Mouse (Mus musculus): Measurements from ENCODE around the gene Gm21976.

The Gm21976 gene

GRCm38 (mm10) chr13:98297883-98298482 lies 18.3 kb downstream of the Gm21976 start:
- no peak for DNase-seq (ENCODE audit: low read depth in 1 of 2, low spot score in 2 of 2)

DNA sequence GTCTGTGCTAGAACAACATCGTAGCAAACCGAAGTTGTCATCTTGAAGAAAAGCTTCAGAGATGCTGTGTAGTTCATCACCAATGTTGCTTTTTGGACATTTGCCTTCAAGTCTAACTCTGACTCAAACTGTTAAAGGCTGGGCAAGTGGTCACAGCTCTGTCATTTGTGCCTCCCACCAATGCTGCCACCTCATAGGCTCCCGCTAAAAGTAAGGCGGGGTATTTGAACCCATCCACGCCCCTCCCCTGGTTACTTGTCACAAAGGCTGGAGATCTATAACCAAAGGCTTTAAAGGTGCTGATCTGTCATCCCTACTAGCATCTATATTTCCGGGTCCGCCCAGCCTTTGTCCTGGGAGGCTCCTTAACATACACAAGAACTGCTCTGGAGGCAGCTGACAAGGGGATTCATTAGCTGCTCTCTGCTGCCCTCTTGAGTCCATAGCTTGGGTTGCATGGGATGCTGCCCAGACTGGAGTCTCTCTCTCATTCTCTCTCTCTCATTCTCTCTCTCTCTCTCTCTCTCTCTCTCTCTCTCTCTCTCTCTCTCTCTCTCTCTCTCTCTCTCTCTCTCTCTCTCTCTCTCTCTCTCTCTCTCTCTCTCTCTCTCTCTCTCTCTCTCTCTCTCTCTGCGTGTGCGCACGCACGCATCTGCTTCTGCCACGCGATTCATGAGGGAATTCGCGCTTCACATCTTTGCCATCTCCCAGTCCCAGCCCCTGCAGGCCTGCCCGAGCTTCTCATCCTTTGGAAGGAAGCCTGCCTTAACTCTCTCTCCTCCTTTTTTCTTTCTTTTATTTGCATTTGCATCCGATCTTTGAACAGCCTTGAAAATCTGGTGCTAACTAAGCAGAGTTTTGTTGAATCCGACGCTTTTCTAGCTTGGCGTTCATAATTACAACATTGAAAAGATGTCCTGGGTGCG lies 19.4 kb downstream of the Gm21976 start:
- peak; percentile 7 to 52 for DNase-seq (ENCODE audit: low read depth in 1 of 2, low spot score in 2 of 2)

DNA sequence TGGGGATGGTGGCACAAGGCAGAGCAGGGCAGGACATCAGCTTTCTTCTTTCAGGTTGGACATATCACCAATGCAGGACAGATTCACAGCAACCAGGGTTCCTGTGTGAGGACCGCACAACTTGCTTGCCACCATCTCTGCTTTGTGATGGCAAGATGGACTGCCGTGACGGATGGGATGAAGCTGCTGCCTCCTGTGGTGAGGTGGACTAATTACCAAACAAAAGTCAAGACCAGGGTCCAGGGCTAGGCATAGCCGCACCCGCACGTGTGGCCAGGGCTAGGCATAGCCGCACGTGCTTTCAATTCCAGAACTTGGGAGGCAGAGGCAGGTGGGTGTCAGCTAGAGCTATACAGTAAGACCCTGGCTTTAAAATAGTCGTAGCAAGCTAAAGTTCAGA lies 25.6 kb downstream of the Gm21976 start:
- no peak for DNase-seq (ENCODE audit: low read depth in 1 of 2, low spot score in 2 of 2)

- DNase-seq (ENCODE audit: low read depth in 1 of 2, low spot score in 2 of 2), result no peak
Observed at GRCm38 (mm10) chr13:98306393-98306792, 26.7 kb downstream of the Gm21976 start.

DNA sequence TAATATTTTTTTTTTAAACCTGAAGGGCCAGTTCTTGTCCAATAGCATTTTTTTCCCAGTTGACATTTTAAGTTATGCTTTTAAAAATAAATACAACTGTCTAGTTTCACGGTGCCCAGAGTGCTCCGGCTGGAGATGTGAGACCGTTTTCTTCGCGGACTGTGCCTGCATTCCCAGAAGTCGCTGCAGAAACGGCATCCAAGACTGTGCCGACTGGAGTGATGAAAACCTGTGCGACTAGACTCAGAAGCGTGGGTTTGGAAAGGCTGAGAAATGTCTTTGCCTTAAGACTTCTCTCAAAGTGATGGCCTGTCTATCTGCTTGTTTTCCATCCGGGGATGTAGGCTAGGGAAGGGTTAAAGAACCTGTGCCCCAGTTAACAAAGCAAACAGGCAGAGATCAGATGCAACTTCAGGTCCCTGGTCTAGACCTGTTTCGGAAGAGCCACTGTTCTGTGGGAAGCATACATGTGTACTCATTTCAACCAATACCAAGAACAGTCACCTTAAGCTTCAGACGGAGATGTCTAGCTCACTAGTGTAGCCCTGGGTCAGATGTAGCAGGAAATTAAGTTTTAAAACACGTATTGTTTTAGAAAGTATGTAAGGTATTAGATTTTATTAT lies 27.3 kb downstream of the Gm21976 start:
- no peak for DNase-seq (ENCODE audit: low read depth in 1 of 2, low spot score in 2 of 2)

GRCm38 (mm10) chr13:98308004-98308403 lies 28.3 kb downstream of the Gm21976 start:
- no peak for DNase-seq (ENCODE audit: low read depth in 1 of 2, low spot score in 2 of 2)

GRCm38 (mm10) chr13:98308724-98309123 lies 29.0 kb downstream of the Gm21976 start:
- DNase-seq (ENCODE audit: low read depth in 1 of 2, low spot score in 2 of 2), result no peak

DNA sequence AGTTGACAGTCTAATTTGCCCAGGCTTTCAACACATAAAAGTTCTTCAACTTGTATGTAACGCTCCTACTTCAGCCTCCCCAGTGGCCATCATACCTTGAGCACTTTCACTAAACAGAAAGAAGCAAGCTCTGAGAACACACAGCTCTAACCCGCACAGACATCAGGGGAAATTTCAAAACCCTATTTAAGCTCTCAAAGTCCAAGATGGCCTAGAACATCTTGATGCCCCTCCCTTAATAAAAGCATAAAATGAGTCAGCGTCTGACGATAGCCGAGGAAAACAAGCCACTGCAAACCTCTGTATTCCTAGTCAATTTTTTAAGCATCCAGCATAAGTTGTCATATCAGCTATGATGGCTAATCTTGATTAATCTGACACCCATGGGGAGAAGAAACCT lies 31.9 kb downstream of the Gm21976 start:
- DNase-seq (ENCODE audit: low read depth in 1 of 2, low spot score in 2 of 2), result no peak

- DNase-seq (ENCODE audit: low read depth in 1 of 2, low spot score in 2 of 2), result no peak
Observed at GRCm38 (mm10) chr13:98313631-98314030, 33.9 kb downstream of the Gm21976 start.

DNA sequence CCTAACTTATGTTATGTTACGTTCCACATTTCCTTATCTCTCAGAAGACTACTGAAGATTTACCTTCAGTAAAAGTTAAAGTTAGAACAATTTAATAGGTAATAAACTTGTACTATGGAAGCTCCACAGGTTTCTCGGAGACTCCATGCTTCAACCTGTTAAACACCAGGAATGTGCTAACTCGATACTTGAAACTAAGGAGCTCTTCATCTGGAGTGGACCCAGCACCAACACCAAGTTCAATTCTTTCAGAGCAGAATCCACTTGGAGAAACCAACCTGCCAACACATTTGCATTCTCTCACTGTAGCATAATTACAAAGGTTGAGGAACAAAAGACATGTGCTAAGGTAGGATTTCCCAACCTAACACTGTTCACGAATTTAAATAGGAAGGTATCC lies 35.4 kb downstream of the Gm21976 start:
- no peak for DNase-seq (ENCODE audit: low read depth in 1 of 2, low spot score in 2 of 2)

- DNase-seq (ENCODE audit: low read depth in 1 of 2, low spot score in 2 of 2), result no peak
Observed at GRCm38 (mm10) chr13:98316140-98316479, 36.4 kb downstream of the Gm21976 start.

- DNase-seq (ENCODE audit: low read depth in 1 of 2, low spot score in 2 of 2), result peak; percentile 74 to 84
Observed at GRCm38 (mm10) chr13:98316480-98317245, 37.0 kb downstream of the Gm21976 start, which contains the start of gene Btf3. Gene Btf3 (minus strand): TSS chr13:98317006.

DNA sequence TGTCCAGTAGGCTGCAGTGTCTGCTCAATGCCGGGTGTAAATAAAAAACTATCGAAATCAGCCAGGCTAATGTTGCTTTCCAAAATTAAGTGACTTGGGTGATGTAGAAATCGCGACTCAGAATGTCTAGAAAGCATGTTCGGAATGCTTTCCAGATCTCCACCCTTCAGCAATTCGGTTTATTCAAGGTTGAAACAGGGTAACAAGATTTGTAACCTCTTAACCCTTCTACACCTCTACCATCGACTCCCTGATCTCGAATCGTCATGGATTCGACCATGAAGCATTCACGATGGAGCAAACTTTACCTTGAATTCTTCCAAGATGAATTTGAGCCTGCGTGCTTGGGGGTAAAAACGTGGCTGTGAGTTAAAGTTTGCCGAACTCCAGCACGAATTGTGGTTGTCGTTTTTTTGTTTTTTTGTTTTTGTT lies 37.6 kb downstream of the Gm21976 start:
- DNase-seq (ENCODE audit: low read depth in 1 of 2, low spot score in 2 of 2), result no peak

DNA sequence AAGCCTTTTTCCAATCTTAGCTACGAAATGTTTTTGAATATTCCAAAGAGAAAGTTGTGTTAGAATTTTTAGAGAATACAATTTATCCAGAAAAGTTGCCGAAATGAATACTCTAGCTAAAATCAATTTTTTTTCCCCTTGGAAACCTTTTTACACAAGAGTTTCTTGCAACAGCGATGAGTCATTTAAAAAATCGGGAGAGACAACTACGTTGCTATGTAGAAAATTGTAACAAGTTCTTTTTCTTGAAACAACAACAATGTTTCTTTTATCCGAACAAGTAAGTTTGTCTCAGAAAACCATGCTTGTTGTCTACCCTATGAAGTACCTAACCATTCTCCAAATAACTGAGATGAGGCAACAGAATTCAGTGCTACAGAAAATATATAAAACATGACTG lies 38.2 kb downstream of the Gm21976 start:
- DNase-seq (ENCODE audit: low read depth in 1 of 2, low spot score in 2 of 2), result no peak

DNA sequence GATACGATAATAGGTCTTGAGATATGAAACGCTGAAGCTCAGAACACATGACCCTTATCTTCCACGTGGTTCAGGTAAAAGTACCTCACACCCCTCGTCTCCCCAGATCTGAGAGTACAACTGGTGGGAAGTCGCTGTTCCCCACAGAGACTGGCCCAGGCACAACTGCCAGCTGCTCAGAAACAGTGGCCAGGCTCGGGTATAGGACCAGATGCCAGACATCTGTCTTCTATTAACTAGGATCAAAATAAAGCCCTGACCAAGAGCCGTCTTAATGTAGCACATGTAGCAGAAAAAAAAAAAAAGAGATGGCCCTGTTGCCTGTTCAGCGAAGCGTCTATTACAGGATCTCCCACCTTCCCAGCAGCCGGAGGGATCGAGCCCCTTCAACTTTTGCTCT lies 45.3 kb downstream of the Gm21976 start:
- DNase-seq (ENCODE audit: low read depth in 1 of 2, low spot score in 2 of 2), result no peak

GRCm38 (mm10) chr13:98332106-98332505 lies 52.4 kb downstream of the Gm21976 start:
- DNase-seq (ENCODE audit: low read depth in 1 of 2, low spot score in 2 of 2), result no peak

DNA sequence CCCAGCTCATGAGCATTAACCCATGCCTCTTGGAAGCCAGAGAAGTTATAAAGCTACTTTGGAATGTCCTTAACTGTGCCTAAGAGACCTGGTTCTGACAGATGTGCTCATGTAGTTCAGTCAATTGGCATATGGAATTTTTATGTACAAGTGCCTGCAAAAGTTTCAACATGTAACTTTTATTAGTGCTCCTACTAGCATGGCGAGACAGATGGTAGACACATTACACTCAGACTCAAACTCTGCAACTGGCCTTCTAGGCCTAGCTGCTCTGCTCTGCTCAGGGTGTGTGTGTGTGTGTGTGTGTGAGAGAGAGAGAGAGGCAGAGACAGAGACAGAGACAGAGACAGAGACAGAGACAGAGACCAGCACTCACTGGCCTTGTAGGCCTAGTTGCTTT lies 56.5 kb downstream of the Gm21976 start:
- DNase-seq (ENCODE audit: low read depth in 1 of 2, low spot score in 2 of 2), result no peak

- no peak for DNase-seq (ENCODE audit: low read depth in 1 of 2, low spot score in 2 of 2)
Observed at GRCm38 (mm10) chr13:98340506-98340905, 60.8 kb downstream of the Gm21976 start.

GRCm38 (mm10) chr13:98349491-98349890 lies 69.8 kb downstream of the Gm21976 start:
- DNase-seq (ENCODE audit: low read depth in 1 of 2, low spot score in 2 of 2), result no peak

DNA sequence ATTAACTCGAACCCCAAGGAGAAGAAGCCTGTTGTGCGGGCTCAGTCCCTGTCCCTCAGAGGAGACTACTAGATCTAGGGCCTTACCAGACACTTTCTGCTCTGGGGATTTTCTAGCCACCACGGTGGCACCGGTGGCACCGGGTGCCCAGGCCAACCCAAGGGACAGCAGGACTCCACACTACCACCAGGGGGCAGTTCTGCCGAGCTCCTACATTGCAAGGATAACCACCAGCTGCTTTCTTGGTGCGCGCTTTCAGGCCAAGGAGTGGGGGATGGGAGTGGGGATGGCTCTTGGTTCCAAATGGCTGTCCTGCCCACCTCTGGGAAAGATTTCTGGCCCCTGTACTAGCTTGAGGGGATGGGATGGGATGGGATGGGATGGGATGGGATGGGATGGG lies 71.8 kb downstream of the Gm21976 start:
- no peak for DNase-seq (ENCODE audit: low read depth in 1 of 2, low spot score in 2 of 2)

DNA sequence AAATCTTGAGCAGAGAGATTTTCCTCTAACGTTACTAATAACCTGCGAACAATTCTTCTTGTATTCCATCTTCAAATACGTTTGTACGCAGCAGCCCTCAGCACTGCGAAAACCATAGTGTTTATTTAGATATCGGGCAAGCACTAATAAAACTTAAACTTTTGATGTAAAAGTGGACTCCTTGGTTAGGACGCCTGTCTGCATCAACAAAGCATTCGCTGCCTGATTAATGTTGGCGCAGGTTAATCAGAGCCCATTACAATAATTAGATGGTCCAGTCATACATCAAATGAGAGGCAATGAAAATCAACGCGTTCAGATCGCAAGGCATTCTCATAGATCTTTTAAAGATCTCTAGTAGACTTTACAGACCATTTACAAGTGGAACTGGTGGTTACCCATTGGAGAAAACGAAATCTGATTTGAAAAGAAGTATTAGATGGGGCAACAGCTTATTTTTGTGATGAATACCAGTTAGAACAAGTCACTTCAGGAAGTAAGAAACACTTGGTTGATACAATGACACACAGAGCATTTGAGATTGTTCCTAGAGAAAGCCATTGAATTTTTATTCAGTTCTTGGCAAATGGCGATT lies 72.8 kb downstream of the Gm21976 start:
- DNase-seq (ENCODE audit: low read depth in 1 of 2, low spot score in 2 of 2), result no peak
